Mouse (Mus musculus): ENCODE data around the gene Itgal.

- TF ChIP-seq CTCF (IDR thresholded peaks at IDR 0.05; ENCODE audit: borderline replicate concordance, extremely low read depth, insufficient read depth, insufficient read length) = no peak
- no peak for TF ChIP-seq POLR2A (IDR thresholded peaks at IDR 0.05; ENCODE audit: borderline replicate concordance, extremely low read depth, insufficient read depth, insufficient read length, poor library complexity, severe bottlenecking)
Measured at GRCm38 (mm10) chr7:127351230-127352004, 55.4 kb downstream of the Itgal start.
